22 mouse cellular contexts compared by ENCODE assay signal in the genomic region with DNA sequence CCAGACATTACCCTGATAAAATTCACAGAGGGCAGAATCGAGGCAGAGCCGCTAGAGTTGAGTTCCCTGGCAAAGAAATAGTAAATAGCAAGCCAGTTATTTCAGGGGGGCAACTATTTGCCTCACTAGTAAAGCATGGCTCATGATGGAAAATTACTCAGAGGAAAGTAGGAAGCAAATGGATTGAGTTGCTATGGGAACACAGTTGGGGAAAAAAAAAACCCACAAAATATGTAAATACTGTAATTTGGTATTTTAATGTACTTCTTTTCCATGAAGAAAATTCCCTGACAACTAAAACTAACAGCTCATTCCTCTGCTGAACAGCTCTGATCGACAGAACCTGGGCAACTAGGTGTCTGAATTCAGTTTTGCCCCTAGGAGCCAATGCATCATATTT.
A peak's percentile ranks its signal among the peaks of the same experiment; 100 is the strongest.
DNase-seq lines count a peak whose midpoint lies in the region; ATAC-seq and TF ChIP-seq lines count a peak whose summit lies in the region.
"Had no signal": no experiment of that assay in that cellular context is flagged by ENCODE, and none has a peak within 500 bp of the region (broad histone marks: within the 10 kb centered on the region; RNA-seq: fewer than 3 reads in every experiment).

No protein-coding gene starts in this region.

- no peak for TF ChIP-seq CTCF in layer of hippocampus, adult 2 months (conservative IDR thresholded peaks at IDR 0.05)

- no peak overlapping the region for H3K4me3 ChIP-seq in layer of hippocampus, adult 2 months
- H3K4me3 ChIP-seq: heart, embryonic 15.5 days; hindbrain, embryonic 13.5 days; midbrain, embryonic 10.5 days; myocyte; neural tube, embryonic 13.5 days had no signal

- peak overlapping the region; percentile 81 for H3K27ac ChIP-seq in layer of hippocampus, adult 2 months
- H3K27ac ChIP-seq: heart, embryonic 15.5 days; hindbrain, embryonic 13.5 days; macrophage; midbrain, embryonic 10.5 days; neural tube, embryonic 13.5 days had no signal

- no peak for ATAC-seq in cerebellum, adult (ENCODE audit: insufficient number of reproducible peaks, low FRiP score, low TSS enrichment)
- ATAC-seq: lung, postnatal 0 days; midbrain, embryonic 16.5 days had no signal

- DNase-seq in layer of hippocampus, adult 11-12 months (ENCODE audit: low spot score), result peak; percentile 18
- DNase-seq in layer of hippocampus, postnatal 25 days (ENCODE audit: extremely low spot score in 1 of 2, low spot score in 1 of 2), result no peak
- DNase-seq in right cerebral cortex, adult 18-20 months, result peak; percentile 18
- DNase-seq in right cerebral cortex, postnatal 25 days, result no peak
- peak in 1 of 2 experiments; percentile 51 for DNase-seq in layer of hippocampus, adult 2 months (ENCODE audit: low spot score in 2 of 2)
- DNase-seq in kidney, postnatal 14 days, result no peak
- DNase-seq: adrenal gland, adult 8-10 months; cerebellum, adult 9-11 months; heart, postnatal 36 days; kidney, adult 18-20 months; retina, postnatal 1 day; right cerebral cortex, postnatal 4 days; thymus, postnatal 25 days had no signal

Comparison
In these comparisons a context has a peak if more than half of its experiments do, and no peak if none do; other contexts are left out.
1. DNase-seq: peak in layer of hippocampus, adult 11-12 months (single experiment) and right cerebral cortex, adult 18-20 months (single experiment); none in layer of hippocampus, postnatal 25 days (0 of 2), right cerebral cortex, postnatal 25 days (single experiment) and kidney, postnatal 14 days (single experiment).